Mouse (Mus musculus): Measurements from ENCODE around the gene Tm4sf20. TPM values are rescaled to one million over a fixed set of nuclear protein-coding genes. Genes with fewer than 3 reads are reported as not detected.

Tm4sf20 gene
- polyA plus RNA-seq, 1 experiment from 2014 or later = not detected

GRCm38 (mm10) chr1:82773208-82773607, 4.9 kb upstream of the Tm4sf20 start:
- no peaks in the 10 kb centered on the region for H3K9me3 ChIP-seq
- no peaks in the 10 kb centered on the region for H3K27me3 ChIP-seq
- no peaks in the 10 kb centered on the region for H3K36me3 ChIP-seq
- no peaks in the 10 kb centered on the region for H3K4me1 ChIP-seq
- WGBS = 66% methylated on average over 5 of the region's 5 CpGs
- H3K27ac ChIP-seq = no peak overlapping the region
- H3K4me3 ChIP-seq = no peak overlapping the region
- H3K4me2 ChIP-seq (replicated peaks) = no peak overlapping the region
- no peak overlapping the region for H3K9ac ChIP-seq
- ATAC-seq (ENCODE audit: insufficient number of reproducible peaks, insufficient read depth, low FRiP score, low TSS enrichment) = no peak

DNA sequence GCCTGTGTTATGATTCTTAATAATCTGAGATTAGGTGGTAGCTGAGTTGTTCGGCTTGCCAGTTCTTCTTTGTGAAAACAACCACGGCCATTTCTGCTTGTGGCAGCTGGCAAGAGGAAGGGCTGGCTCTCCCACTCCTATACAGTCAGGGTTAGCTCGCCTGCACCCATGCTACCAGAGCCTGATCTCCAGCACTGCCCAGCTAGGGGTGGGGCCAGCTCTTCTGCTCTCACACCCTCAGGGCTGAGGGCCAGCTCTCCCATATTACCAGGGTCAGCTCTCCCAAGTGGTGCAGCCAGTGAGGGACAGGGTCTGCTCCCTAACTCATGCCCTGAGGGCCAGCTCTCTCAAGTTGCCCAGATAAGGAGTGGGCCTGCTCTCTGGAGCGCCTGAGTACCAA, 4.2 kb upstream of the Tm4sf20 start:
- peak; percentile 56; the same call in 1 of the 2 replicates for ATAC-seq (ENCODE audit: insufficient number of reproducible peaks, insufficient read depth, low FRiP score, low TSS enrichment)
- no peak overlapping the region for H3K4me3 ChIP-seq

GRCm38 (mm10) chr1:82771022-82771586, 2.8 kb upstream of the Tm4sf20 start, which contains the start of gene Gm47791:
TSS of gene Gm47791 (minus strand) at chr1:82771243.
- no peak for ATAC-seq (ENCODE audit: insufficient number of reproducible peaks, insufficient read depth, low FRiP score, low TSS enrichment)
- no peak within 1 kb of the TSS for H3K9ac ChIP-seq
- H3K27me3 ChIP-seq = no peaks in the 10 kb centered on the region
- H3K4me2 ChIP-seq (replicated peaks) = no peak within 1 kb of the TSS
- no peaks in the 10 kb centered on the region for H3K9me3 ChIP-seq
- no peak within 1 kb of the TSS for H3K4me3 ChIP-seq
- no peaks in the 10 kb centered on the region for H3K36me3 ChIP-seq
- H3K27ac ChIP-seq = no peak within 1 kb of the TSS
- 90% methylated on average over 13 of the region's 15 CpGs for WGBS
- H3K4me1 ChIP-seq = no peaks in the 10 kb centered on the region

More for the DNA sequence above, 4.2 kb upstream of the Tm4sf20 start:
- WGBS = 73% methylated on average over 4 of the region's 4 CpGs
- H3K27ac ChIP-seq = no peak overlapping the region
- H3K4me2 ChIP-seq (replicated peaks) = no peak overlapping the region
- H3K4me1 ChIP-seq = no peaks in the 10 kb centered on the region
- no peaks in the 10 kb centered on the region for H3K36me3 ChIP-seq
- no peaks in the 10 kb centered on the region for H3K27me3 ChIP-seq
- H3K9ac ChIP-seq = no peak overlapping the region
- no peaks in the 10 kb centered on the region for H3K9me3 ChIP-seq

GRCm38 (mm10) chr1:82766641-82767040, 1.6 kb downstream of the Tm4sf20 start:
- Histone ChIP-seq H3K27me3 (no peaks in the 10 kb centered on the region), H3K9ac (no peak overlapping the region), H3K4me2 (replicated peaks) (no peak overlapping the region), H3K4me1 (no peaks in the 10 kb centered on the region), H3K27ac (no peak overlapping the region), H3K36me3 (0 out of 2 replicates have a peak, but pooled peaks cover 6% of the 10 kb centered on the region), H3K4me3 (no peak overlapping the region), H3K9me3 (no peaks in the 10 kb centered on the region)
- 88% methylated on average over 4 of the region's 4 CpGs for WGBS
- ATAC-seq (ENCODE audit: insufficient number of reproducible peaks, insufficient read depth, low FRiP score, low TSS enrichment) = no peak

DNA sequence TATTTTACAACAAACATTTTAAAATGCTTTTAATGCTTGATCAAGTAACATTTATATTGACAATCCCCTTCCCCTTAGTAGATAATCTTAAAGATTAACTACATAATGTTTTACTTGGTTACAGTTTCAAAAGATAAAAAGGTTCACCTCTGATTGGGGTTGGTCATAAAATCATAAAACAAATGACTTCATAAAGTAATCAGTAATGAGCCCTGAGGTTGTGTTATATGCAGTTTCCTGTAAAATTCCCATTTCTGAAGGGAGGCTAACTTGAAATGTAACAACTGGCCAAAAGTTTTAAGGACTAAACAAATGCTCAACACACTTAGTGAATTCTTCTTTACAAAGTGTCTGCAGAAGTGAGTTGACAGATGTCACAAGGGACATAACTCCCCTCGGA, 2.0 kb downstream of the Tm4sf20 start:
- 70% methylated on average over 1 of the region's 1 CpGs for WGBS
- H3K4me1 ChIP-seq = no peaks in the 10 kb centered on the region
- H3K27me3 ChIP-seq = no peaks in the 10 kb centered on the region
- ATAC-seq (ENCODE audit: insufficient number of reproducible peaks, insufficient read depth, low FRiP score, low TSS enrichment) = no peak
- no peak overlapping the region for H3K27ac ChIP-seq
- H3K9ac ChIP-seq = no peak overlapping the region
- no peak overlapping the region for H3K4me3 ChIP-seq
- no peaks in the 10 kb centered on the region for H3K9me3 ChIP-seq
- 0 out of 2 replicates have a peak, but pooled peaks cover 6% of the 10 kb centered on the region for H3K36me3 ChIP-seq
- H3K4me2 ChIP-seq (replicated peaks) = no peak overlapping the region

DNA sequence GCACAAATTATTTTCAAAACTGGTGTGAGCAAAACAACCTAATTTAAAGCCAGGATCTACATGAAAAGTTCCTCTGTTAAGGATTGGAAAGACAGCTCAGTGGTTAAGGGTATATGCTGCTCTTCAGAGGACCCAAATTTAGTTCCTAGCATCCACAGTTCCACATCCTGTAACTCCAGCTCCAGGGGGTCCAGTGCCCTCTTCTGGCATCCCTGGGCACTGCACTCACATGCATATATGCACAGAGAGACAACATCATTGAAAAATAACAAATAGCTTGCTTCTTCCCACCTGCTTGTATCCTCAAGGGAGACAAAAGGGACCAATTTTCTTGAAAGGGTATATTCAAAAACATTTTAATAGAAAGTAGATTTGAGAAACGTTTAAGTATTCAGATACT, 6.0 kb downstream of the Tm4sf20 start:
- peaks cover 16% of the 10 kb centered on the region; the same call in 1 of the 2 replicates for H3K36me3 ChIP-seq
- no peak overlapping the region for H3K4me3 ChIP-seq
- no peak overlapping the region for H3K4me2 ChIP-seq (replicated peaks)
- no peak for ATAC-seq (ENCODE audit: insufficient number of reproducible peaks, insufficient read depth, low FRiP score, low TSS enrichment)
- H3K9me3 ChIP-seq = no peaks in the 10 kb centered on the region
- H3K27me3 ChIP-seq = no peaks in the 10 kb centered on the region
- H3K9ac ChIP-seq = no peak overlapping the region
- H3K4me1 ChIP-seq = no peaks in the 10 kb centered on the region
- 85% methylated on average over 1 of the region's 1 CpGs for WGBS
- H3K27ac ChIP-seq = no peak overlapping the region

DNA sequence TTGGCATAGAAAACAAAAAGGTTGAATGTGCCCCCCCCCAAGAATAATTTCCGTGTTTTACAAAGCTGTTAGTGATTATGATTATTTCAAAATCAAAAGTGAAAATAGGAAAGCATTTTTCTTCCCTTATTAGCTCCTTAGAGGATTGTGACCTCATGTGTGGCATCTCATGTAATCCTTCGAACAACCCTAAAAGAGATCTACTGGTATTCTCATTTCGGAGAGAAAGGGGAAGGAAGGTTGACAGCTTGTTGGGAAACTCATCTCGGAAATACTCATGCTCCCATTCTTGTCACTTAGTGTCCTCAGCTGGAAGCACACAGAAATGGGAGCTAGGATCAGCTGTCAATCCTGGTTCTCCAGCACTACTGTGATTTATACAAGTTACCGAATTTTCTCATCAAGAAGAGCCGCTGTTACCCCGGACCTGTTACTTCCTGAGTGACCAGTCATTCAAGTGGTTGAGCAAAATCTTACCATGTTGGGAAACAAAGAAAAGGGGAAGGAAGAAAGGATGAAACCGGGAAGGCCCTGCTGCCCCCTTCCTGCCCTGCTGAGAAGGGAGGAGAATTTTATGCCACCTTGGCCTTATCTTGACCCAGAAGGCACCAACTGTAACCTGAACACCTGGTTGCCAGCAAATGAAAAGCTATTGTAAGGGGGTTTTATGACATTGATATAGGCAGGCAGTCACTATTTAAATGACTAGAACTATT, 6.6 kb downstream of the Tm4sf20 start:
- Histone ChIP-seq H3K9ac (no peak overlapping the region), H3K36me3 (peaks cover 16% of the 10 kb centered on the region; the same call in 1 of the 2 replicates), H3K4me1 (no peaks in the 10 kb centered on the region), H3K4me3 (no peak overlapping the region), H3K27ac (no peak overlapping the region), H3K9me3 (no peaks in the 10 kb centered on the region), H3K27me3 (no peaks in the 10 kb centered on the region), H3K4me2 (replicated peaks) (no peak overlapping the region)
- WGBS = 92% methylated on average over 8 of the region's 8 CpGs
- no peak for ATAC-seq (ENCODE audit: insufficient number of reproducible peaks, insufficient read depth, low FRiP score, low TSS enrichment)

DNA sequence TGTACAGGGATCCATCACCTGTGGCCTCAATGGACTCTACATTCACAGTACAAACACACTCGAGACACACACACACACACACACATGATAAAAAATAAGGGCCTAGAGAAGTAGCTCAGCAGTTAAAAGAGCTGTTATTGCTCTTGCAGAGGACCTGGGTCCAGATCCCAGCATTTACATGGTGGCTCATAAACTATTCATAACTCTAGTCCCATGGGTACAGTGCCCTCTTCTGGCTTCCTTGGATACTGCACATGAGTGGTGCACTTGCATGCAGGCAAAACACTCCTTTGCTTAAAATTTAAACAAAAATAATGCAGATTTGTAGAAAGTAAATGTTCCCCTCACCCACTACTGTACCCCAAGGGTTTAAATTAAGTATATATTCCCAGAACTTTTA, 8.7 kb downstream of the Tm4sf20 start:
- Histone ChIP-seq H3K27me3 (no peaks in the 10 kb centered on the region), H3K9ac (no peak overlapping the region), H3K4me1 (no peaks in the 10 kb centered on the region), H3K4me2 (replicated peaks) (no peak overlapping the region), H3K4me3 (no peak overlapping the region), H3K36me3 (peaks cover 32% of the 10 kb centered on the region), H3K9me3 (no peaks in the 10 kb centered on the region), H3K27ac (no peak overlapping the region)
- ATAC-seq (ENCODE audit: insufficient number of reproducible peaks, insufficient read depth, low FRiP score, low TSS enrichment) = no peak
- WGBS = 88% methylated on average over 1 of the region's 1 CpGs

GRCm38 (mm10) chr1:82747714-82748452, 20.4 kb downstream of the Tm4sf20 start:
- Histone ChIP-seq H3K4me3 (no peak overlapping the region), H3K9me3 (no peaks in the 10 kb centered on the region), H3K27ac (no peak overlapping the region), H3K27me3 (no peaks in the 10 kb centered on the region), H3K4me2 (replicated peaks) (no peak overlapping the region), H3K9ac (no peak overlapping the region), H3K36me3 (peaks cover 27% of the 10 kb centered on the region), H3K4me1 (no peaks in the 10 kb centered on the region)
- WGBS = 87% methylated on average over 2 of the region's 2 CpGs
- no peak for ATAC-seq (ENCODE audit: insufficient number of reproducible peaks, insufficient read depth, low FRiP score, low TSS enrichment)

GRCm38 (mm10) chr1:82746408-82746807, 21.9 kb downstream of the Tm4sf20 start:
- Histone ChIP-seq H3K9ac (no peak overlapping the region), H3K4me3 (no peak overlapping the region), H3K27ac (no peak overlapping the region), H3K36me3 (peaks cover 21% of the 10 kb centered on the region), H3K4me2 (replicated peaks) (no peak overlapping the region), H3K9me3 (no peaks in the 10 kb centered on the region), H3K27me3 (no peaks in the 10 kb centered on the region), H3K4me1 (no peaks in the 10 kb centered on the region)
- ATAC-seq (ENCODE audit: insufficient number of reproducible peaks, insufficient read depth, low FRiP score, low TSS enrichment) = no peak
- 71% methylated on average over 4 of the region's 4 CpGs for WGBS

DNA sequence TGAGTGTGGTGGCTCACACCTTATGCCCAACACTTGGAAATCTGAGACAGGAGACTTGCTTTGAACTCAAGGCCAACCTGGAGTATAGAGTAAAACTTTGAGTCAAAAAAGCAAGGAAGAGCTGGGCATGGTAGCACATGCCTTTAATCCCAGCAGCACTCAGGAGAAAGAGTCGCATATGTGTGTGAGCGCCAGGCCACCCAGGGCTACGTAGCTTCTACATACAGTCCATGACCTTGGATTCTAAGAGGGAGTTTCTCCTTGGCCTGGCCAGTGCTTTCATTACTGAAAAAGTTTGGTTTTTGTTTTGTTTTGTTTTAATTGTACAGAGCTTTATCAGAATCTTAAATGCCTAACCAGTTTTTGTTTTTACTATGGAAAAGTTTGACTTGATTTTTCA, 24.3 kb downstream of the Tm4sf20 start:
- H3K27ac ChIP-seq = no peak overlapping the region
- peaks cover 20% of the 10 kb centered on the region for H3K36me3 ChIP-seq
- H3K27me3 ChIP-seq = no peaks in the 10 kb centered on the region
- no peak overlapping the region for H3K4me2 ChIP-seq (replicated peaks)
- no peaks in the 10 kb centered on the region for H3K4me1 ChIP-seq
- H3K9ac ChIP-seq = no peak overlapping the region
- H3K4me3 ChIP-seq = no peak overlapping the region
- ATAC-seq (ENCODE audit: insufficient number of reproducible peaks, insufficient read depth, low FRiP score, low TSS enrichment) = no peak
- H3K9me3 ChIP-seq = no peaks in the 10 kb centered on the region
- 84% methylated on average over 3 of the region's 3 CpGs for WGBS

DNA sequence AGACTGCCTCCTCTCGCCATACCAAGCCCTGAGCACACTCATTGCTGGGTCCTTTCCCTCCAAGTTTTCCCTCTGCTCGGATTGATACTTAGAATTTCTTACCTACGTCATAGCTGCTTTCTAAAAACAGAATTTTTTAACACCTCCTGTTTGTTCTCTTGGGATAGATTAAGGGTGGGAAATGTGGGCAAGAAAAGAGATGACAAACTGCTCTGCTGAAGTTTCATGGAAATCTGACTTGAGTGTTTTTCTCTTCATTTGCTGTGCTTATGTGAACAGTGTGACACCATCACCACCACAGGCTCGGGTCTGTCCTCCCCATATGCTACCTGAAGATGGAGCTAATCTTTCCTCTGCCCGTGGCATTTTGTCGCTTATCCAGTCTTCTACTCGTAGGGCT, 26.7 kb downstream of the Tm4sf20 start:
- H3K27me3 ChIP-seq = no peaks in the 10 kb centered on the region
- H3K27ac ChIP-seq = no peak overlapping the region
- ATAC-seq (ENCODE audit: insufficient number of reproducible peaks, insufficient read depth, low FRiP score, low TSS enrichment) = no peak
- 85% methylated on average over 7 of the region's 7 CpGs for WGBS
- no peak overlapping the region for H3K9ac ChIP-seq
- H3K36me3 ChIP-seq = peaks cover 25% of the 10 kb centered on the region
- H3K9me3 ChIP-seq = no peaks in the 10 kb centered on the region
- H3K4me3 ChIP-seq = no peak overlapping the region
- H3K4me2 ChIP-seq (replicated peaks) = no peak overlapping the region
- H3K4me1 ChIP-seq = no peaks in the 10 kb centered on the region

All from embryonic facial prominence, embryonic 12.5 days (tissue).